Mouse (Mus musculus): Measurements from ENCODE around the gene Hnrnph1. TPM values are rescaled to one million over a fixed set of nuclear protein-coding genes. Genes with fewer than 3 reads are reported as not detected.
"Not testable (repeated sequence)": the region's sequence is repeated elsewhere in the genome, so short reads cannot be mapped to it uniquely, and the experiment has no call there.

Gene Hnrnph1
- total RNA-seq (2014; fragmentation: Nextera tagmentation) (618 and 682 TPM in 2 replicates), total RNA-seq (2017) (798 and 1,044 TPM in 2 replicates)

DNA sequence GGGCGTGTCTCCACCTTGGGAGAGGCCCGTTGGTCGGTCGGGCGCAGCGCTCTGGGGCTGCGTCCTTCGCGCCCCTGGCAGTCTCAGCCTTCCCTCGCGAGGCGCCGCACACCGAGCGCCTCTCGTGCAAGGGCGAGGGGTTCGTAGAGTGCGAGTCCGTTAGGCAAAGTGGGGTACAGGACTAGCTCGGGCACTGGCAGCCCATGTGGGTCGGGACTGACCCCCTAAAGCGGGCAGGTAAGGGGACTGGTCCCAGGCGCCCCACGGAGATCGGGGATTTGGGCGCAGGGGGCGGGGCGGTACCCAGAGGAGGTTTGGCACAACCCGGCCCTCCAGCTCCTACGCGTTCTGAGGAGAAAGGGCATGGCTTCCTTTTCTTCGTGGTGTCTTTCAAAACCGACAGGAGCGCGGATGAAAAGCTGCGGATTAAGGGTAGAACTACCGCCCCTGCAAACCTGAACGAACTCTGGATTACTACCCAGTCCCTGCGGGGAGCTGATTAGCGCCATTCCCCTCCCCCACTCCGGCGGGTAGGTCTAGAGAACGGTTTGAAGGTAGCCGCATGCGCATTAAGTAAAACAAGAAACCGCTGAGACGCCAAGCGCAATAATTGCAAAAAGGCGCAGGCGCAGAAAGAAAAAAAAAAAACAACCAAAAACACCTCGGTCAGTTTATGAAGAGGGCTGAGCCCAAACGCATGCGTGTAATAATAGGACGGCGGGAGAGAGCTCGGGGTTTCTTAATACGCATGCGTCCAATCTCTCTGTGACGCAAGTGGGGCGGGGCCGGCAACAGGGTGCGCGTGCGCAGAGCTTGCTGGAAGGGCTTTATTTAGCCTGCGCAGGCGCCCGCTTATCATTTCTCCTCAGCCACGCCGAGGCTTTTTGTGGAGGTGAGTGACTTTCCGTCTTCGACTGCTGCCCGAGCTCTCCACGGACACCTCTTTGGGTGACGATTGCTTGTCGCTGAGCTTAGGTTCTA is at the start of gene Hnrnph1:
Gene Hnrnph1, plus strand, starts transcription at position 80 of the 981 bp plus-strand sequence.
- ATAC-seq (replicated peaks; ENCODE audit: low FRiP score, low TSS enrichment, poor library complexity, severe bottlenecking) = peak; percentile 84

DNA sequence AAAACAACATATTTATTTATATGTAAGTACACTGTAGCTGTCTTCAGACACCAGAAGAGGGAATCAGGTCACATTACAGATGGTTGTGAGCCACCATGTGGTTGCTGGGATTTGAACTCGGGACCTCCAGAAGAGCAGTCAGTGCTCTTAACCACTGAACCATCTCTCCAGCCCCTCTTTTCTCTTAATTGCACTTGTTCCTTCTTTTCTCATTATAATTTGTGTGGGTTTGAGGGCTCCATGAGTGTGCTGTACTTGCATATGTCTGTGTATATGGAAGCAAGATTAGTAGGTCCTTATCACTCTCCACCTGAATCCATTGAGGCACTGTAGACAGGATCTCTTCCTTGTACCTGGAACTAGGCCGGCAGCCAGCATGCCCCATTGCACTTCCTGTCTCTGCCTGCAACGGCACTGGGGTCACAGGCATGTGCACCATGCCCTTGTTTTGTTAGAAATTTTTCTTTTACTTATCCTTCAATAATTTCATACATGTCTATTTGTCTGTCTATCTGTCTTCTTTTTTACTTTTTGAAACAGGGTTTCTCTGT is 48.6 kb upstream of the Hnrnph1 start:
- no peak for ATAC-seq (replicated peaks; ENCODE audit: low FRiP score, low TSS enrichment, poor library complexity, severe bottlenecking)

DNA sequence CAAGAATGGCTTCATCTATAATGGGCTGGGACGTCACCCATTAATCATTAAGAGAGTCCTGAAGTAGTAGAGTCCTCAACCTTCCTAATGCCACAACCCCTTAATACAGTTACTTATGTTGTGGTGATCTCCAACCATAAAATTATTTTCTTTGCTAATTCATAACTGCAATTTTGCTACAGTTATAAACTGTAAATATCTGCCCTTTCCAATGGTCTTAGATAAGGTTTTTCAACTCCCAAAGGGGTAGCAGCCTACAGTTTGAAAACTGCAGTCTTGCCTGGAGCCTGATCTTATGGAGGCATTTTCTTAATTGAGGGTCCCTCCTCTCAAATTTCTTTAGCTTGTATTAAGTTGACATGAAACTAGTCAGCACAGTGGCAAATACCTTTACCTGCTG is 47.4 kb upstream of the Hnrnph1 start:
- ATAC-seq (replicated peaks; ENCODE audit: low FRiP score, low TSS enrichment, poor library complexity, severe bottlenecking) = no peak

DNA sequence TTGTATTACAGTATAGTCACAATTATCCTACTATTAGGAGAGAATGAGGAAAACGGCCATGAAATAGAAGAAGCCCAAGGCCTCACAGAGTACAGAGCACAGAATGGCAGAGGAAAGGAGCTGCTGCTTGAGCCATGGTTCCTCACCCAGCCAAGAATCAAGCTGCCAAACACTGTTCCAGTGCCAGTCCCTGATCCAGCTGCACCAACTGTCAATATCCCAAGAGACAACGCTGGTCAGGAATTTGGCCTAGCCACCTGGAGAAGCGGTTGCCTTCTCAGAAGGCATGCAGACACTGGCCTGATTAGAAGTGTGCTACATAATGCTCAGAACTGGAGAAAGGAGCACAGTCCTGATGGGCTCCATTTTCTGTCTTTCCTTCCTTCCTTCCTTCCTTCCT is 43.6 kb upstream of the Hnrnph1 start:
- ATAC-seq (replicated peaks; ENCODE audit: low FRiP score, low TSS enrichment, poor library complexity, severe bottlenecking) = no peak

DNA sequence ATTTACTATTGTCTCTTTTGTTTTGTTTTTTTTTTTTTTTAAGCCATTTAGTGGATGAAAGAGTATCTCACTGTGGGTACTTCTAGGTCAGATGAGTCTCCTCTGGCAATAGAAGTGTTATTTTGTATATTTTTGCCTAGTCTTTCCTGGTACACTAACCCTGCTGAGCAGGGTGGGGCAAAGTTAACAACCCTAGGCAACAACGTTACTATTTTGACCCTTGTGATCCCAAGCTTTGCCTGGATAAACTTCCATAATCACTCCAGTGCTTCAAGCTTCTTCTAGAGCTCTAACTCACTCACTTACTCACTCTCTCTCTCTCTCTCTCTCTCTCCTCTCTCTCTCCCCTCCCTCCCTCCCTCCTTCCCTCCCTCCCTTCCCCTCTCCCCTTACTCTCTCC is 40.7 kb upstream of the Hnrnph1 start:
- ATAC-seq (replicated peaks; ENCODE audit: low FRiP score, low TSS enrichment, poor library complexity, severe bottlenecking) = no peak

DNA sequence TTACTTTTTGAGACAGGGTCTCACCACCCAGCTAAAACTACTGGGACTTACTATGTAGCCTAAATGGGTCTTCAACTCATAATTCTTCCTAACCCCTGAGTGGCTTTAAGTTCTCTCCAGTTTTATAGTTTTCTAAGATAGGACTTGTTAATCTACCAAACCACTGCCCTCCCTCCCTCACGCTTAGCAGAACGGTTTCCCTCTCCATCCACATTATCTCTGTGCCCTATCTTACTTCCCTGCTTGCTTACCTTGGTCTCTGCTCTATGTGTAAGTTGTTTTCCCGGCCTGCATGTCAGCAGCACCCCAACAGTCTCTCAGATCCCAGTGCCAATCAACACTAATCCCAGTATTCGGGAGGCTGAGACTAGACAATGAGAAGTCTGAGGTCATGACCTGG is 39.9 kb upstream of the Hnrnph1 start:
- no peak for ATAC-seq (replicated peaks; ENCODE audit: low FRiP score, low TSS enrichment, poor library complexity, severe bottlenecking)

DNA sequence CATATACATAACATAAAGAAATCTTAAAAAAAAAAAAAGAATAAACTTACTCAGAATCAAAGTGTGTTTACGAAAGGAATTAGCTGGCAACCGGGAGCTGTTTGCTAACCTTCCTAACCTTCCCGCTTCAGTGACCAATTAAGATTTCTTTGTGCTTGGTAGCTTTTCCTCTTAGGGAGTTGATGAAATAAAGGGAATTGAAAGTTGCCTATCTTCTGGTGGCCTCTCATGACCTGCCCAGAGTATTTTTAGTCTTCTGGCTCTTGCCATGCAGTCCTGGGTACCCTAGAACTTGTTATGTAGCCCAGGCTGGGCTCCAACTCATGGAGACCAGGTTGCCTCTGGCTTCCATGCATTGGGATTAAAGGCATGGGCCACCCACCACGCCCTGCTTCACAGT is 31.3 kb upstream of the Hnrnph1 start:
- ATAC-seq (replicated peaks; ENCODE audit: low FRiP score, low TSS enrichment, poor library complexity, severe bottlenecking) = no peak

DNA sequence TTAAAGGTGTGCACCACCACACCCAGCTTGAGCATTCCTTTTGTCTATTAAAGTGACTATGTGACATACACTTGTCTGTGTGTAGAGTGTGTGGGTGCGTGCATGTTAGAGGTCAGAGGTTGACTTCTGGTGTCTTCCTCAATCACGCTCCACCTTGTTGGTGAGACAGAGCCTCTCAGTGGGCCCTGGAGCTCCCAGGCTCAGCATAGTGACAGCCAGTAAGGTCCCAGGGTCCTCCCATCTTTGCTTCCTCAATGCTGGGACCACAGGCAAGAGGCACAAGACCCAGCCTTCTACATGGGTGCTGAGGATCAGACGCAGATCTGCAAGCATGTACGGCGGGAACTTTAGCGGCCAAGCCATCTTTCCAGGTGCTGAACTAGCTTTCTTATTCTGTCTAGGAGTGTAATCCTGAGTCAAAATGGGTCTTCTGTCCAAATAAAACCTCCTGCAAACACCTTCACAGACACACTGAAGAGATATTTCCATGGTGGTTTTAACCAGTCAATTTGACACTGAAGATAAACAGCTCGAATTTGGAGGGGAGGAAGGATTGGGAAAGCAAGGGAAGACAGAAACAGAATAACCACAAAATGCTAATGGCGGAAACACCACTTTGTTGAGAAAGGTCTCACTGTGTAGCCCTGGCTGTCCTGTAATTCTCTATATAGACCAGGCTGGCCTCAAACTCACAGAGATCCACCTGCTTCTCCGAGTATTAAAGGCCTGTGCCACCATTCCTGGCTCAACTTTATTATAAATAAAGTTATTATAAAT is 30.3 kb upstream of the Hnrnph1 start:
- no peak for ATAC-seq (replicated peaks; ENCODE audit: low FRiP score, low TSS enrichment, poor library complexity, severe bottlenecking)

DNA sequence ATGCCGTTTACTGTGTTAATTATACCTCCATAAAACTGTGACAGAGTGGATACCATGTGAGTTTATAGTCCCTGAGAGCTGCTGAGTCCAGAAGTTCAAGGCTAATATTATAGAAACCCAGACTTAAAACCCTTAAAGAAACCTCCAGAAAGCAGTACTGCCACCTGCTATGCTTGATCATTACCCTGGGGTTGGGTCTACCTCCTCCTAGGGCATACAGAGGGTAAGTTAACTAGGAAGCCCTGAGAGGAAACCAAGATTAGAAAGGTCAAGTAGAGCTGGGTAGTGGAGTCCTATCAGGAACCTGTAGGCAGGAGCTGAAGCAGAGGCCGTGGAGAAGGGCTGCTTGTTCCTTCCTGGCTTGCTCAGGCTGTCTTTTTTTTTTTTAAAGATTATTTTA is 24.6 kb upstream of the Hnrnph1 start:
- no peak for ATAC-seq (replicated peaks; ENCODE audit: low FRiP score, low TSS enrichment, poor library complexity, severe bottlenecking)

DNA sequence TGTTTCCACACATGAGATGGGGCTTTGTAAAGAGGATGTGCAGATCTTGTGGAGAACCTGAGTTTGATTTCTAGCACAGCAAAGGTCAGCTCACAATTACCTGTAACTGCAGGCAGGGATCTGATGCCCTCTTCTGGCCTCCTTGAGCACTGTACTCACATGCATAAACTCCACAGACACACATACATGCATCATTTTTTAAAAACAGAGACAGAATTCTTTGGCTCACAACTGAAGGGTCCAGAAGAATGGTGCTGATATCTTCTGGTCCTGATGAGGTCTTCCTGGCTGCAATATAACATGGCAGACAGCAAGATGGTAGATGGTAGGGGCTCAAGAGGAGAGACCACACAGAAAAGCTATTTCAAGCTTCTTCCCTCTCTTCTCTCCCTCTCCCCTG is 22.6 kb upstream of the Hnrnph1 start, which contains the start of gene Cby3:
Gene Cby3, plus strand, starts transcription at position 301 of the 400 bp plus-strand sequence.
- no peak for ATAC-seq (replicated peaks; ENCODE audit: low FRiP score, low TSS enrichment, poor library complexity, severe bottlenecking)

DNA sequence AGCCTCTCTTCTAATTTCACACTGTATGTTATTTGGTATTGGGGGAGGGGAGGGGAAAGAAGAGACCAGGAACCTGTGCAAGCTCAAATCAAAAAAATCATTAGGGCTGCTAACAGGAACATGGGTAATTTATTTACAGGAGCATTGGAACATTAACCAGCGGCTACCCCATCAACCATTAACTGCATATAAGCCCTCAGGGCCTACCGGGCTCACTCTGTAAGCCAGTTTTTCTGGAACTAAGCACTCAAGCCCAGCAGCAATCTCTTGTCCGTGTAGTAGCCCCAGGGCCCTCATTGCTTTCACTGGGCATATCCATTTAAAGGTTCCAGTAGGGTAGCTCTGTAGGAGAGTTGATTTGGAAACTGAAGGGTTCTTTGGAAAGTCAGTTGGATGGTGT is 21.9 kb upstream of the Hnrnph1 start:
- ATAC-seq (replicated peaks; ENCODE audit: low FRiP score, low TSS enrichment, poor library complexity, severe bottlenecking) = no peak

DNA sequence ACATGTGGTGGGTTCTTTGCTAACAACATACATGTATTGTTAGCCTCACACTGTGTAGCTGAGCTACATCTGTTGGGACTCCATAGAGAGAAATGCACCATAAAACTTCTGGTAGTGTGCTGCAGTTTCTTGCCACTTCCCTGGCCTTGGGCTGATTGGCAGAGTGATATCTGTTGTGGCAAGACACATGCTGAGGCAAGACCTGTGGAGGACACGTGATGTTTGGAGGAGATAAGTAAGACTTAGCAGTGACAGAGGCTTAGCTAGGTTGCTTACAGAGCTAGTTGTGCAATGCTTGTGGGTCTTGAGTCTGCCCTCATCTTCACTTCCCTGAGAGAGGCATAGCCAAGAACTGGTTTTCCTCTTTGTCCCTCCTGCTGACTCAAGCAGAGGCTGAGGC is 21.4 kb upstream of the Hnrnph1 start:
- ATAC-seq (replicated peaks; ENCODE audit: low FRiP score, low TSS enrichment, poor library complexity, severe bottlenecking) = peak; percentile 53; the same call in 1 of the 2 replicates

DNA sequence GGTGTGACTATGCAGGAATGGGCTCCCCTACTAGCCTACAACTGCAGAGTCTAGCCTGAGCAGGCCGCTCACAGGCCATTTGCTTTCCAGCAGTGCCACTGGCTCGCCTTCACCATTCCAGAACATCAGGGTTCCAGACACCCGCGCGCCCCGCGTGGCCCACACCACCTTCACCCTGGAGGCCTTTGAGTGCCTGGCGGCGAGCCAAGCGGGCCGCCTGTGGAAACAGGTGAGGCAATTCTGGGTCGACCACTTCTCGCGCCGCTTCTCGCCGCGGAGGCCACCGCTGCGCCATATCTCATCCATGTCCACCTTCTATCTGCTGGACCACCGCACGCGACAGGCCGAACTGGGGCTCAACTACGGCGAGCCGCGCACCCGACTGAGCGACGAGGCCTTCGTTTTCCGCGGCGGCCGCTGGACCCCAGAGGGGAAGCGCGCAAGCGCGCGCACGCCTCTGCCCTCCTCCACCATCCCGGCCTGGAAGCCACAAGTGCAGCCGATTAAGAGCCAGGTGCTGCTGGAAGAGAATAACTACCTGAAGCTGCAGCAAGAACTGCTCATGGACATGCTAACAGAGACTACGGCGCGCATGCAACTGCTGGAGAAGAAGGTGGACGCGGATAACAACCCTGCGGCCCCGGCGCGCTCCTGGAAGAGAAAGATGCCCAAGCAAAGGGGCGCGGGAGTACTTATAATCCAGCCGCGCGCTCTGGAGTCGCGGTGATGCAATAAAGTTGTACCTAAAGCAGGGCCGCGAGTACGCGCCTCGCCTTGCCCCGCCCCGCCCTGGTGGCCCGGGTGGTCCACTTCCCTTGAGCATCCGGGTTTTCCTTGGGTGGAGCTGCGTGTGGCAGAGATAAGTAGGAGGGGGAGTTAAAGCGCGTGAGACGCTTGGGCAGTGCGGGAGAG is 17.6 kb upstream of the Hnrnph1 start:
- ATAC-seq (replicated peaks; ENCODE audit: low FRiP score, low TSS enrichment, poor library complexity, severe bottlenecking) = peak; percentile 63; the same call in 1 of the 2 replicates

DNA sequence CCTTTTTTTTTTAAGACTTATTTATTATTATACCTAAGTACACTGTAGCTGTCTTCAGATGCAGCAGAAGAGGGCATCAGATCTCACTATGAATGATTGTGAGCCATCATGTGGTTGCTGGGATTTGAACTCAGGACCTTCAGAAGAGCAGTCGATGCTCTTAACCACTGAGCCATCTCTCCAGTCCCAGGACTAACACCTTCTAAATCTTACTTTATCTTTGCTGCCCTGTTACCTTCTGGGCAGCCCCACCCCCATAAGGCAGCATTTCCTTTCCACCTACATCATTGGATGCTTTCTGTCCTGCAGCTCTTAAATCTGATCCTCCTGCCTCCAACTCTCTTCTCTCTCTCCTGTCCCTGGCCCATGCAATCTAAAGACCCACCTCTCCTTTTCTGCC is 15.5 kb upstream of the Hnrnph1 start:
- not testable (repeated sequence) for ATAC-seq (replicated peaks; ENCODE audit: low FRiP score, low TSS enrichment, poor library complexity, severe bottlenecking)

DNA sequence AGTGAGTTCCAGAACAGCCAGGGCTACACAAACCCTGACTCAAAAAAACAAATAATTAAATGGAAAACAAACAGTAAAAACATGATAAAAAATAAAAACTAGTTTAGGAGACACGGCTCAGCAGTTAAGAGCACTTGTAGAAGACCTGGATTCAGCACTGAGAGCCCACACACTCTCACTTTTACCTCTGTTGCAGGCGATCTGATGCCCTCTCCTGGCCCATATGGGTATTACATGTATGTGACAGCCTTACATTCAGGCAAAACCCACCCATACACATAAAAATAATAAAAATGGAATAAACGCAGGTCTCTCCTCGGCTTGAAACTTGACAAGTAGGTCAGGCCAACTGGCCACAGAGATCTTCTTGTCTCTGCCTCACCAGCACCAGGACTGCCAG is 12.2 kb upstream of the Hnrnph1 start:
- ATAC-seq (replicated peaks; ENCODE audit: low FRiP score, low TSS enrichment, poor library complexity, severe bottlenecking) = peak; percentile 80

DNA sequence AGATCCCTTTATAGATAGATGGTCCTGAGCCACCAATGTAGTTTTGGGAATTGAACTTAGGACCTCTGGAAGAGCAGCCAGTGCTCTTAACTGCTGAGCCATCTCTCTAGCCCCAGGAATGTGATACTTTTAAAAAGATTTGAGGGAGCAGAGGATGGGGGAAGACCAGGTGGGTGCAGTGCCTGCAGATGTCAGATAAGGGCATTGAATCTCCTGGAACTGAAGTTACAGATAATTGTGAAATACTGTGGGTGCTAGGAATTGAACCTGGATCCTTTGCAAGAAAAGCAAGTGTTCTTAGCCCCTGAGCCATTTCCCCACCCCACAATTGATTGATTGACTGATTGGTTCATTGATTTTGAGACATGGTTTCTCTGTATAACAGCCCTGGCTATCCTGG is 11.5 kb upstream of the Hnrnph1 start:
- ATAC-seq (replicated peaks; ENCODE audit: low FRiP score, low TSS enrichment, poor library complexity, severe bottlenecking) = no peak

DNA sequence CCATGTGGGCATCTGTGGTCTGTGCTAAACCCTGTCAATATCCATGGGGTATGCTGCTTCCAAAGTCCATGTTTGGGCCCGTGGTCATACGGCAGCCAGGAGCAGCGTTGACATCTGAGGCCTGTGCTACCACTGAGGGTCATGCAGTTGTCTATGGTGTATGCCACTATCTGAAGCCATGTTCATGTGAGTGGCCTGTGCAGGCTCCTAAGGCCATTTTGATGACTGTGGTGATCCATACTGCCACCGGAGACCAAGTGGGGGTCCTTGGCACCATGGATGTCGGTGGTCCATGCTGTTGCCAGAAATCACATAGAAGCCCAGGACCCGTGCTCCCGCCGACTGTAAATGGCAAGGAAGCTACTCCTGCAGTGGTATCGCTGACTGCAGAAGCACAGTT is 9.3 kb upstream of the Hnrnph1 start:
- ATAC-seq (replicated peaks; ENCODE audit: low FRiP score, low TSS enrichment, poor library complexity, severe bottlenecking) = no peak

DNA sequence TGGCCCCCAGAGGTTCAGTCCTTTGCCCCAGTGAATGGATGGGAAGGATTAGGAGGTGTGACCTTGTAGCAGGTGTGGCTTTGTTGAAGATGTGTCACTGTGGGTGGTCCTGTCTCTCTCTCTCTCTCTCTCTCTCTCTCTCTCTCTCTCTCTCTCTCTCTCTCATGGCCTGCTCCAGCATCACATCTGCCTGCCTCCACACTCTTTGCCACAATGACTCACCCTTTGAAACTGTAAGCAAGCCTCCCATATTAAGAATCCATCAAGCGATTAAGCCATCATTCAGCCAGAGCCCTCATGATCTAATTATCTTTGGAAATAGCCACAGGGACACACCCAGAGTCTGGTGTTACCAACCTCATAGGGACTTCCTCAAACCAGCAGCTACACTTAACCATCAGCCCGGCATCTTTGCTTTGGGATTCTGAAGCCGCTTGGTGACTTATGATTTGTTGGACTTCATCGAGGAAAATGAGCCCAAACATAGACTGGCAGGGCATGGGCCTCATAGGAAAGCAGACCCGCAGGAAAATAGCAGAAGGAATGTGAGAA is 7.4 kb upstream of the Hnrnph1 start:
- no peak; the same call in 1 of the 2 replicates for ATAC-seq (replicated peaks; ENCODE audit: low FRiP score, low TSS enrichment, poor library complexity, severe bottlenecking)

DNA sequence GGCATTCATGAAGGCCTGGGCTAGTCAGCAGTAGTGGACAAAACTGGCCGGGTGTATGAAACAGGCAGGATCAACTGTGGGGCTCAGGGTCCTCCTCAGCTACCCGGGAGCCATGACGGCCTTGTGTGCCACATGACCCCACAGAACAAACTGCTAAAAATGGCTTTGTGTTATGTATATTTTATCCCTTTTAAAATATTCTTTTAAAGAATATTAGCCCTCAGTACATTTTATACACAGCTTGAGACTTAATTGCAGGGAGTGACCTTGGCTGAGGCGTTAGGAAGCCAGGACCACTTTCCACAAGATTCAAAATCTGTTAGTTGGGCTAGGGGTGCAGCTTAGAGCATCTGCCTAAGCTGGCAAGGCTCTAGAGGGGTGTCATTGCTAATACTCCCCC is 5.8 kb upstream of the Hnrnph1 start:
- 0 out of 2 replicates have a peak, but pooled peaks have one; percentile 9 for ATAC-seq (replicated peaks; ENCODE audit: low FRiP score, low TSS enrichment, poor library complexity, severe bottlenecking)
